Mouse (Mus musculus) urinary bladder, adult 18-20 months (tissue): ENCODE measurements around the gene Wfdc11.
"Not testable (repeated sequence)": the region's sequence is repeated elsewhere in the genome, so short reads cannot be mapped to it uniquely, and the experiment has no call there.

Source experiments
- DNase-seq, 2 experiments: peaks; one replicate each; pipeline ENCODE4 v3.0.0; 2022; ENCODE audit warnings: low spot score in 2 of 2, mixed read lengths in 2 of 2

The Wfdc11 gene

DNA sequence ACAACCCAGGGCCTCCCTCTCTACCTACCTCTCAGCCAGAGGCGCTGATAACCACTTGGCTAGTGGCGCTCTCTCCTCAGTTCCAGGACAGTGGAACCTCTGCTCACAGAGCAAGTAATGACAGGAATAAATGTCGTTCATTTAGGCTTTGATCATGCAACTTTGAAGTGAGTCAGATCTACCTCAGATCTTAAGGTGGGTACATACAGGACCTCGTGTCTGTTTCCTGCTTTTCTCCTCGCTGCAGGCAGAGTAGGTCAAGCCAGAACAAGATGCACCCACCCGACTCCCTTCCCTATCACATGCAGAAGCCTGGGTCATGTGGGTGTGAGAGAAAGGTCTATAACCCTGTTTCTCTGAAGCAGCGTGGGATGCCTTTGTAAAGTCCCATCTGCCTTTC lies at the start of gene Wfdc11:
TSS of gene Wfdc11 (minus strand) at position 101 of the 400 bp plus-strand sequence.
- peak in 1 of 2 experiments; percentile 15 for DNase-seq

DNA sequence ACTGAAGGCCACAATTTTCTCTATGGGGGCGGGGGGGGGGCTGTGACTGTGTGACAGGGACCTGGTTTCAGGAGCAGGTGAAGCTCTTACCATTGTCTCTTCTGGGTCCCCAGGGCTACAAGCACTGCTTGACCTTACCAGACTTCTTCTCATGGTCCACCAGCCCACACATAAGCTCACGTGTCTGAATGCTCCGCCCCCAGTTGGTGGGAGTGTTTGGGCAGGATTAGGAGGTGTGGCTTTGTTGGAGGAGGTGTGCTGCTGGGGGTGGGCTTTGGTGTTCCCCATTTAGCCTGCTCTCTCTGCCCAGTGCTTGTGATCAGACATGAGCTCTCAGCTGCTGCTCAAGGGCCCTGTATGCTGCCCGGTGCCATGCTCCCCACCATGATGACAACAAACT lies 49.4 kb upstream of the Wfdc11 start:
- DNase-seq: no peak

DNA sequence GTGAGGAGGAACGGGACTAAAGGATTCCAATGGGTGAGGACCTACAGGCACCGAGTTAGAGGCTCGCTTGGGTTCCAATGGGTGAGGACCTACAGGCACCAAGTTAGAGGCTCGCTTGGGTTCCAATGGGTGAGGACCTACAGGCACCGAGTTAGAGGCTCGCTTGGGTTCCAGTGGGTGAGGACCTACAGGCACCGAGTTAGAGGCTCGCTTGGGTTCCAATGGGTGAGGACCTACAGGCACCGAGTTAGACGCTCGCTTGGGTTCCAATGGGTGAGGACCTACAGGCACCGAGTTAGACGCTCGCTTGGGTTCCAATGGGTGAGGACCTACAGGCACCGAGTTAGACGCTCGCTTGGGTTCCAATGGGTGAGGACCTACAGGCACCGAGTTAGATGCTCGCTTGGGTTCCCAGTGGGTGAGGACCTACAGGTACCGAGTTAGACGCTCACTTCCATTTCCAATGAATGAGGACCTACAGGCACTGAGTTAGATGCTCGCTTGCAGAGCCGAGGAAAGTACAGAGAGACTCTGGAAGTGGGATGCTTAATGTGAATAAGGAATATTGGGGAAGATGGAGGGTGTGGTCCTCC lies 42.4 kb upstream of the Wfdc11 start:
- not testable (repeated sequence) for DNase-seq

DNA sequence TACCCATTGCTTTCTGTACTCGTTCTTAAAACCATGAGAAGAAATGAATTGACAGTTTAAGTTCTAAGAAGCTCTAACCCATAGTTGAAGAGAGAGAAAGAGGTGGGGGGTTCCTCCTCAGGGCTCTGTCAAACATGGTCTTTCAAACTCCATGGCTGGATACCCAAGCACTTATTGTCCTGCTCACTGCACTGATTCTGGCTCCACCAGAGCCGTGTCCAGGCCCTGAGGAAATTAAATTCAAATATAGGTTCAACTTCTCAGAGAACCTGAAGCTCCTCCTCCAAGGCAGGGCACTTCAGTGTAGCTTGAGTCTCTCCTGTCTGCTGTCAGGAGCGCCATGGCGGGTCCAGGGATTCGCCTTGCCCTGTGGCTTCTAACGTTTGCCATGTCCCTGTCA lies 41.1 kb upstream of the Wfdc11 start, which contains the start of gene Spint5:
TSS of gene Spint5 (plus strand) at position 301 of the 400 bp plus-strand sequence.
- no peak for DNase-seq

DNA sequence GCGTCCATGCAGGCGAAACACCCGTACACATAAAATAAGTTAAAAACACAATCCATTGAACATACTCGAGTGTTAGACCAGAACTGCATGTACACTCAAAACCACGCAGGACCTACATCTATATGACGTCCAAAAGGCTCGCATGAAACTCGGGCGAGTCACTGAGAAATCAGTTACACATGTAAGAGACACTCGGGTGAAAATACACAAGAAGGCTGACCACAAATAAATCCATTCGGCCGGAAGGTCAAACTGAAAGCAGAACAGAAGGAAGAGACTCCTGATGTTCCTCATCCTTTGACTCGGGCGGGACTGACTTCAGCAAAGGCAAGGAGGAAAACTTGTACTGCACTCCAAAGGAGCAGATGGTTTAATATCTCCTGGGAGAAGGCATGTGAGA lies 32.1 kb upstream of the Wfdc11 start:
- no peak for DNase-seq

DNA sequence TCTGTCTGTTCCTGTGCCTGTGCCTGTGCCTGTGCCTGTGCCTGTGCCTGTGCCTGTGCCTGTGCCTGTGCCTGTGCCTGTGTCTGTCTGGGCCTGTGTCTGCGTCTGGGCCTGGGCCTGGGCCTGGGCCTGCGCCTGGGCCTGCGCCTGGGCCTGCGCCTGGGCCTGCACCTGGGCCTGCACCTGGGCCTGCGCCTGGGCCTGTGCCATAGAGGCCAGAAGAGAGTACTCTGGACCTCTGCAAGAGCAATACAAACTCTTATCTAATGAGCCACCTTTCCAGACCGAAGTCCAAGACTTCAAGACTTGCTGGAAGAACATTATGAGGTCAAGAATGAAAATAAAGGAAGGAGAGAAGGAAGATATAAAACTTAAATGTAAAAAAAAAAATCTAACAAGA lies 31.4 kb upstream of the Wfdc11 start:
- DNase-seq: no peak

DNA sequence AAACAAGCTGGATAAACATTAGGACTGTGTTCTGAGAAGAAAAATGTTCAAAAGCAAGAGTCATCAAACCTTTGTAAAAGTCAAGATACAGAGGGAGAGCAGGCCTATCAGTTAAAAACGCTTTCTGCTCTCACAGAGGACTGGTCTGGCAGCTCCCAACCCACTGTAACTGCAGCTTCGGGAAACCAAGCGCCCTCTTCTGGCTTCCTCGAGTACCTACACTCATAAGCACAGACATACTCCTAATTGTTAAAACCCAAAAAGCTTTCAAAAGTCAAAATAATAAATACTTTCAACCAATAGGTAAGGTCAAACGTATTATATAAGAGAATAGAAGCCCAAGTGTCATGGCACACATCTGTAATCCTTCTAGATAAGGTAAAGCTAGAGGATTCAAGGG lies 30.3 kb upstream of the Wfdc11 start:
- no peak for DNase-seq

DNA sequence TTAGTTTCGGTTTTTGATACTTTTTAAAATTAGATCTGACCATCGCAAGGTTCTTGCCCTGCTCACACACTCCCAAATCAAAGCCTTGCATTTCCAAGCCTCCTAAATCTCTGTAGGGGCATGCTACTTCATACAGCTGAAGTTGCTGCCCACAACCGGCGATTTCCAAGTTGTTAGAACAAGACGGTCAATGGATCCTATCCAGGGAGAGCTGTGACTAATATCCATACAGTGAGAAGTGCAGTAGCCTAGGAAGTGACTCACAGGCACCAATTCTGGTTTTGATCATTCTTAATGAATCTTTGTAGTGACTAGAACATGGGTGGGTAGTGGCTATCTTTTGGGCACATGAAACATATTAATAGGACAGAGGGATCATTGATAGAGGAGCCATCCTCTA lies 27.9 kb upstream of the Wfdc11 start:
- DNase-seq: no peak

DNA sequence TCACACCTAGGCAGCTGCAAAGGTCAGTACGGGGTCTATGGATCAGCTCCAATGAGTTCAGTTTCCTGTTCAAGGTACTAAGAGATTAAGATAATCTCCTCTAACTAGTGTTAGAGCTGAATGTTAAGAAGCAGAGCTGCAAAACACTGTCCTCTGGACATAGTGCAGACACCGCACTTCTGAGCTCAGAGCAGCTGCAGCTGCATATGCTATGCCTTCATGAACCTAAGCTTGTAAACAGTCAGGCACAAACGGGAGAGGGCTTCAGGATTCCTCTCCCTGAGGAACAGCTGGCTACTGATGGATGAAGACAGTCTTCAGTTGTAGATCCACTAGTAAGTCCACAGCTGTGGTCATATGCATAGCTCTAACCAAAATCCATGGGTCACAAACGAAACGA lies 27.1 kb upstream of the Wfdc11 start:
- no peak for DNase-seq

DNA sequence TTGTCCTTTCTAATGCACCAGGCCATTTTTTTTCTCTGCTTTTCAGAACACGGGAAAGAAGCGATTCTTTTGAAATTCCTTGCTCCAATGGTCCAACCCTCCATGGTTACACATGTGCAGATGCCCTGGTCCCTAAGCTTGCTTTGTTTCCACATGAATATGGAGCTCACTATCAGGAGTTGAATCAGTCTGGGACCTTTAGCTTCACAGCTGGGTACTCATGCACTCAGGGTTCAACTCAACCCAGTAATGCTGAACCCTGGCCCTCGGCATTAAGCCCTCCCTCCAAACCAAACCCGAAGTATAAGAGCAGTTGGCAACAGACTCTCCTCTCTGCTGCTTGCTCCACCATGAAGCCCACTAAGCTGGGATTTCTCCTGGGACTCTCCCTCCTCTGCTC lies 24.3 kb upstream of the Wfdc11 start, which contains the start of gene Spint4:
TSS of gene Spint4 (plus strand) at position 301 of the 400 bp plus-strand sequence.
- no peak for DNase-seq

DNA sequence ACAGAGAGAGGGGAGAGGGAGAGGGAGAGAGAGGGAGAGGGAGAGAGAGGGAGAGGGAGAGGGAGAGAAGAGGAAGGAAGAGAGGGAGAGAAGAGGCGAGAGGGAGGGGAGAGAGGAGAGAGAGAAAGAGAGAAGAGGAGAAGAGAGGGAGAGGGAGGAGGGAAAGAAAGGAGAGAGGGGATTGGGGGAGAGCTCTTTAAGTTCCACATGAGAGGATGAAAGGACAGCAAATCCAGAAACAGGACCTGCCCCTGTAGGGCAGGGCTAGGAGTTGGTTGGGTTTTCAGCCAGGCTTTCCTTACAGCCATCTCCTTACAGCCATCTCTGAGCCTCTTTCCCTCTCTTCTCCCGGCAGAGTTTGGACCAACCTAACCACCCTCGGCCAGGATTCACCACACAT lies 10.9 kb upstream of the Wfdc11 start, which contains the start of gene Wfdc13:
TSS of gene Wfdc13 (plus strand) at position 301 of the 400 bp plus-strand sequence.
- no peak for DNase-seq

DNA sequence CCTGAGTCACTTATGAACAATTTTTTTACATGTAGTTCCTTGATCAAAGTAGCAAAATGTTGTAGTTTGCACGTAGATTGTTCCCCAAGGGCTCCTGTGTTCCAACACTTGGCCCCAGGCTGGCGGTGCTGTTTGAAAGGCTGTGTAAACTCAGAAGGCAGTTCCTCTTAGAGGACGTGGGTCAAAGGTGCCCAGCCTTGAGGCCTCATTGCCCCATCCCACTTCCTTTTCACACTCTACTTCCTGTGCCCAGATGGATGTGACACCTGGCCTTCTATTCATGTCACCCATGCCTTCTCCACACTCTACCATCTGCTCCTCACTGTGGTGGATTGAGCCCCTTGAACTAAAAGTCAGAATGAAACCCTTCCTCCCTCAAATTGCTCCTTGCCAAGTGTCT lies 6.0 kb upstream of the Wfdc11 start:
- DNase-seq: no peak

DNA sequence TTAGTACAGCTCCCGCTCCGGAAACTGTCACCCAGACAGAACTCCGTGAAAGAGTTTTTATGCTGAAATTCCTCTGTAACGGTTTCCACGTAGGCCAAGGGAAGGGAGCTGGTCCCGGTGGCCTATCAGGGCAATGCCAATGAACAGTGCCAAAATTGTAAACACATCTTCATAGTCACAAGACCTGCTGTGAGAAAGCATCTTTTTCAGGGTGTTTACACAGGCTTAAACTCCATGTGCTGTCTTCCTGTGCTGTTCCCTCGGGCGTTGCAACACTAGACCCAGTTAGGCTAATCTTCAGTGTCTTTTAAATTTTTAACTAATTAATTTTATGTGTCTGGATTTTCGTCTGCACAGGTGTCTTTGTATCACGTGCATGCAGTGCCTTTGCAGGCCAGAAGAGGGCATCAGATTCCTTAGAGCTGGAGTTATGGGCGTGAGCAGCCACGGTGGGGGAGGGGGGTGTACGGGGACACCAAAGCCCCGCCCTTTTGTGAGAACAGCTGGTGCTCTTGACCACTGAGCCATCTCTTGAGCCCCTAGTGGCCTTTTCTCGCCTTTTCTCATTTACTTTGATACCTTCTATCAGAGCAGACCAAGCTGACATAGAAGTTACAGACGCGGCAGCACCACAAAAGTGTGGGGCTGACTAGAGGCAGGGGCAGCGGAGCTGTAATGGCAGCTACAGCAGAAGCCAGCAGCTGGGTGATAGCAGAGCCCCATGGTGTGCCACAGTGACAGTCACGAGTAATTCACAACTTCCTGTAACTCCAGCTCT lies 5.2 kb upstream of the Wfdc11 start:
- peak; percentile 36 to 45 for DNase-seq

DNA sequence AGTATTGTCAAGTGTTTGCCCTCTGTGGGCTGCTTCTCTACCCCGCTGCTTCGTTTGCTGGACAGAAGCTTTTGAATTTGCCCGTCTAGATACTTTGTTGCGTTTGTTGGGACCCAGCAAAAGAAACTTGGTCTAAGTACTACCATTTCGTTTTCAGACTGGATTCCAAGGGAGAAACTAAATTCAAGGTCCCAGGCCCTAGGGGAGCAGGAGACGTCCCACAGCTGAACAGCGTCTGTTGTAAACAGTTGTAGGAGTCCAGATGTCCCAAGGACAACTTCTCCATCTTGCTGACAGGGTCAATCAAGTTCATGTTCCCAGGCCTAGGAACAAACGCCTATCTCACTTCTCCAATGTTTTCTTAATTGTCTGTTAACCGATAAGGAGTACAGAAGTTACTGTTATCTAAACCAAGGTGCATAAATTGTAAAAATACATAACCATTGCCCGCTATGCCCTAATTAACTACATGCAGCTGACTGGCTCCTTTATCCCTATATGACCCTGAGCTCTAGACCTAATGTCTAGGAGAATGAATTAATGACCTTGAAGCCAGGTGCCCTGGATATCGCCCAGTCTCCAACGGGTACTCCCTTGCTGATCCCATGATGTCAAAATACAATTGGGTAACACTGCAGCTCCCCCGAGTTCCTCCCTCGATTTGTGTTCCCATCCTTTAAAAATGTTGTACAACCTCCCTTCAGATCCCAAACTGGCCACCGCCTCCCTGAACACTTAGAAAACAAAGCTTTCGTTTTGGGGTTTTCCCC lies 3.2 kb upstream of the Wfdc11 start:
- DNase-seq: no peak

DNA sequence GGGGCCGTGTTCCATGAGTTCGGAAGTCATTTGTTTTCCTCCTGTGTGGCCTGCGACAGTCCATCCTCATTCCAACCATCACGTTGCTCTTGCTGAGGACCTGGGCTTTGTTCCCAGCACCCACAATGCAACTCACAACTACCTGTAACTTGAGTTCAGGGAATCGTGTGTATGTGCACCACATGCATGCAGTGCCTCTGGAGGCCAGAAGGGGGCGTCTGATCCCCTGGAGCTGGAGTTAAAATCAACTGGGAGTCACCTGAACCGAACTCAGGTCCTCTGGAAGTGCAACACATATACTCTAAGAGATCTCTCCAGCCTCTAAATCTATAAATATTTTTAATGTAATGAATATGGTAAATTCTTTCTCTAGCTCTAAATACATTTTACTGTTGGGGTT lies 2.2 kb upstream of the Wfdc11 start:
- no peak for DNase-seq

DNA sequence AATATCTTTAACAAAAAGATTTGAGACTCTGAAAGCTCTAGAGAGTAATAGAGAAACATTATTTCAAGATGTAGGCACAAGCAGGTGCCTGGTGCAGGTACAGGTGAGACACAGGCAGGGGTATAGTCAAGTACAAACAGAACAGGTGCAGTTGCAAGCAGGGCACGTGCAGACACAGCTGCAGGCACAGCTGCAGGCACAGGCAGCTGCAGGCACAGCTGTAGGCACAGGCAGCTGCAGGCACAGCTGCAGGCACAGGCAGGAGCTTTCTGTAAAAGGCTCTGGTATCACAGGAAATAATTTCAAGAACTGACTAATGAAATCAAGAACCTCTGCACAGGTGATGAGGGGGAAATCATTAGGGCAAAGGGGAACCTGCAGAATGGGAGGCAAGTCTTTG lies 2.9 kb downstream of the Wfdc11 start:
- DNase-seq: no peak

DNA sequence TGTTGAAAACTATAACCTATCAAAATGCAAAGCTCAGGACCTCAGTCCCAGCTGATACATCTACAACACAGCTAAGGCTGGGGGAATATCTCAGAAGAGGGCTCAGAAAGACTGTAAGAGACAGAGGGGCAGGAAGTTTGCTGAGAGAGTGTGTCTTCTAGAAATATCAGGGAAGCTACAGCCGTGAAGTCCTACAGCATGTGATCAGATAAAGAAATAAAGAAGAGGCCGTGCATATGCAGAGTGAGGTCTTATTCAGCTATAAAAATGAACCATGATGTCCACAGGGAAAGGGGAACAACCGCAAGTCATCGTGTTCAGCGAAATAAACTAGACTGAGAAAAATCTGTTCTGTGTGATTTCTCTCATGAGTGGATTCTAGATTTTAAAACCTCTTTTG lies 3.6 kb downstream of the Wfdc11 start:
- no peak for DNase-seq

DNA sequence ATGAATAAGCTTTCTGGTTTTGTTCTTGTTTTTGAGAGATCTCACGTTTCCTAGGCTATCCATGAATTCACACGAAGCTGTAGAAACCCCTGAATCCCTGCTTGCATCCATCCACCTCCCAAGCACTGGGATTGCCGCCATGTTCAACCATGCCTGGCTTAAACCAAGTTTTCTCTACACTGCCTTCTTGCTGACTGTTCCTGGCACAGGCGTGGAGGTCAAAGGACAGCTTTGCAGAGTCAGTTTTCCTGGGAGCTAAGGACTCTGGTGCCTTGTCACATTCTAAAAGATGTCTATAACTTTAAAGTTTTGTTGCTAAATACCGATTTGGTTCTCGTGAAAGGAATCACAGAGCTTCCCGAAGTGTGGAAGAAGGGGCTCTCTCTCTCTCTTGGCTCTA lies 9.0 kb downstream of the Wfdc11 start:
- no peak for DNase-seq

DNA sequence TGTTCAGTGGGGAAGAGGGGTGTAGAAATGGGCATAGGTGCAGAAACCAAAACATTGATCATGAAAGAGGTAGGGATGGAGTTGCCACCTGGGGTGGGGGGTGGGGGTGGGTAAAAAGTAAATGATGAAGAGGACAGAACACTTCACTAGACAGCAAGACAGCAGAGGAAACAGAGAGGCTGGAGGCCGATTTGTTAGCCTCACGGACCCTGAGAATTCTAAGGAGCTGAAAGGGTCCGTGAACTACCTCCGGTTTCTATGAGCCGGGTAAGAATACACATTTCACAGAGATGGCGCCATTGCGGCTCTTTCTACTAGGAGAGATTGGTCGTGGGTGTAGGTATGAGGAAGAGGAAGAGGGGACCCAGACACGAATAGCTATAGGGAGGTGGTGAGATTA lies 17.4 kb downstream of the Wfdc11 start, which contains the start of gene Wfdc9:
TSS of gene Wfdc9 (minus strand) at position 101 of the 400 bp plus-strand sequence.
- DNase-seq: no peak

DNA sequence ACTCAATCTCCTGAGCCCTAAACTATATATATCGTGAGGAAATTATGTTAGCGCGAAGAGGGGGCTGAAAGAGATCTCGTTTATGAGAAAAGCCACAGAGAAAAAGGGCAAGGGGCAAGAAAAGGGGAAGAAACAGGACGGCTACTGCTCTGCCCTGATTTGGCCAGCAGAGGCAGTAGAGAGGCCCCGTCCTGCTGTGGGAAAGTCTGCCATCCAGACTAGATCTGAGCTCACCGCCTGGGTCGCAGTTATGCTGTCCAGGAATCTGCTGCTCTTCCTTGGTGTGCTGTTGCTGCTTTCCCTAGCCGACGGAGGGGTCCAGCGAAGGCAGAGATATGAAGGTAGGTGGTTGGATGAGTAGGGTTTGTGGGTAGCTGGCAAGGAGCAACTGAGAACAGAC lies 18.0 kb downstream of the Wfdc11 start, which contains the start of gene Wfdc10:
TSS of gene Wfdc10 (plus strand) at position 189 of the 400 bp plus-strand sequence.
- DNase-seq: peak in 1 of 2 experiments; percentile 27

DNA sequence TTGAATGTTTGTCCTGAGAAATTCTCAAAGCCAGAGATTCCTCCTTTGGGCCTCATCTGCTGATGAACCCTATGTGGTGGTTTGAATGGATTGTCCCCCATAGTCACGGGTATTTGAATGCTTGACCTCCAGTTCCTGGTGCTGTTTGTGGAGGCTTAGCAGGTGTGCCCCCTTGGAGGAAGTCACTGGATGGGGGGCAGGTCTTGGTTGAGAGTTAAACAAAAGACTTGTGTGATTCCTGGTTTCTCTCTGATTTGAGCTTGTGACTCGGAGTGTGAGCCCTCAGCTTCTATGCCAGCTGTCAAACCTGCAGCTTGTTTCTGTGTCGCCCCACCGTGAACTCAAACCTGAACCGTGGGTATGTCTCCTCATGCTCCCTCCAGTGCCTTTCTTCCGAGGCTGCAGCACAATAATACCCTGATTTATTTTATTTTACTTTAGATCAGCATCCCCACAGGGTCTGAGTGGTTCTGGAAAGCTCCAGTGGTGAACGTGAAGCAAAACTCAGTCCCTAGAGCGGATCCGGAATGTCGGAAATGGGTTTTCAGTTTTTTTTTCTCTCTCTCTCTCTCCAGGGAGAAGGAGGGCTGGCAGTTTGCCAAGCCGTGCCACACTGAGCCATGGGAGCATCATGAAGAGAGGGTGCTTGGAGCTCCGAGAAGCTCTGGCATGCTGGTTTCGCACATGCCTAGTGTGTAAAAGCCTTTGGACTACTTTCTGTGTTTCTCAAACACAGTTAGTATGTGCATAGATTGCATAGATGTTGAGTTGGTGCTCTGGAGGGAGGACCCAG lies 31.8 kb downstream of the Wfdc11 start:
- no peak for DNase-seq
